Mouse (Mus musculus): ENCODE measurements around the gene Gpn3.

- no peak for TF ChIP-seq GATA1 (IDR thresholded peaks at IDR 0.05; ENCODE audit: borderline replicate concordance, low read length)
- TF ChIP-seq FLI1 (IDR thresholded peaks at IDR 0.05; ENCODE audit: low read length), result no peak
Measured at GRCm38 (mm10) chr5:122411892-122412291, 40.2 kb downstream of the Gpn3 start.

Measured in megakaryocyte, embryonic 14.5 days (primary cell).